Mouse (Mus musculus): ENCODE results near the gene Dmc1.

DNA sequence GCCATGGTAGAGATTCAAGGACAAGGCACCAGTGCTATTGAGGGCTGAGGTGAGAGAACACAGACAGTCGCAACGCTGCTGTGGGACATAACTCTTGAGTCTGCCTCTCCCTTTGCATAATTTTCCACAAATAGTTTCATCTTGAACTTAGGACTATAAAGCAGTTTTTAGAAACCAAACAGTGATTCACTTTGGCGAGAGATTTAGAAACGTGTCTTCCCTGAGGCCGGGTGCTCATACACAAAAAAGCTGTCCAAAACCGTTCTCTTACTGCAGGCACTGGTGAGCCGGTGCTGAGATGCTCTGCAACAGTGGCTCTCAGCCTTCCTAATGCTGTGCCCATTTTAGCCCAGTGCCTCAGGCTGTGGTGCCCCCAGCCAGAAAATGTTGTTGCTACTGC is 3.3 kb upstream of the Dmc1 start:
- TF ChIP-seq CTCF (conservative IDR thresholded peaks at IDR 0.05; ENCODE audit: insufficient read depth, insufficient read length, low read depth, low read length) (no peak), POLR2A (IDR thresholded peaks at IDR 0.05; ENCODE audit: low read depth, low read length) (no peak)
